Comparison of ENCODE assay signal across 39 mouse cellular contexts in genomic region chr13:41233241-41233640, GRCm38 (mm10). TPM values are rescaled to one million over a fixed set of nuclear protein-coding genes. Genes with fewer than 3 reads are reported as not detected.
"Had no signal": no experiment of that assay in that cellular context is flagged by ENCODE, and none has a peak within 500 bp of the region (broad histone marks: within the 10 kb centered on the region; RNA-seq: fewer than 3 reads in every experiment).

No protein-coding gene starts in this region.

- H3K27ac ChIP-seq: gastrocnemius, adult 2 months; heart, adult 2 months; heart, embryonic 13.5 days; heart, embryonic 15.5 days; hindbrain, embryonic 10.5 days; hindbrain, embryonic 12.5 days; hindbrain, embryonic 14.5 days; intestine, embryonic 15.5 days; layer of hippocampus, adult 2 months; left cerebral cortex, adult 2 months; limb, embryonic 10.5 days; limb, embryonic 12.5 days; liver, embryonic 14.5 days had no signal

- ATAC-seq: hindbrain, embryonic 16.5 days; inflammation-experienced regulatory T-cells, adult 6 months; intestine, postnatal 0 days had no signal

- H3K4me3 ChIP-seq: gastrocnemius, adult 2 months; heart, adult 2 months; heart, embryonic 13.5 days; heart, embryonic 15.5 days; hindbrain, embryonic 10.5 days; hindbrain, embryonic 12.5 days; intestine, embryonic 15.5 days; layer of hippocampus, adult 2 months; left cerebral cortex, adult 2 months; limb, embryonic 10.5 days; limb, embryonic 12.5 days had no signal

- H3K4me1 ChIP-seq: heart, embryonic 13.5 days; heart, embryonic 15.5 days; hindbrain, embryonic 10.5 days; hindbrain, embryonic 12.5 days; intestine, embryonic 15.5 days; limb, embryonic 10.5 days; limb, embryonic 12.5 days had no signal

- H3K27me3 ChIP-seq: heart, embryonic 13.5 days; heart, embryonic 15.5 days; hindbrain, embryonic 12.5 days; intestine, embryonic 15.5 days; limb, embryonic 12.5 days had no signal

- H3K4me2 ChIP-seq: heart, embryonic 11.5 days; heart, embryonic 13.5 days; heart, embryonic 15.5 days; hindbrain, embryonic 12.5 days; hindbrain, embryonic 14.5 days; limb, embryonic 12.5 days; liver, embryonic 11.5 days had no signal

- DNase-seq: gastrocnemius, adult 2 months; gastrocnemius, postnatal 10 days; gastrocnemius, postnatal 25 days; heart, adult 2 months; heart, postnatal 14 days; heart, postnatal 4 days; kidney, adult 18-20 months; kidney, adult 8-10 months; kidney, postnatal 10 days; kidney, postnatal 25 days; kidney, postnatal 4 days had no signal

- H3K36me3 ChIP-seq: heart, embryonic 13.5 days; heart, embryonic 15.5 days; hindbrain, embryonic 10.5 days; hindbrain, embryonic 12.5 days; intestine, embryonic 15.5 days; limb, embryonic 10.5 days; limb, embryonic 12.5 days had no signal

- H3K9ac ChIP-seq: heart, embryonic 13.5 days; heart, embryonic 15.5 days; hindbrain, embryonic 12.5 days; hindbrain, embryonic 14.5 days; intestine, embryonic 15.5 days; limb, embryonic 12.5 days; liver, embryonic 14.5 days had no signal

- H3K9me3 ChIP-seq: heart, embryonic 13.5 days; heart, embryonic 15.5 days; hindbrain, embryonic 10.5 days; hindbrain, embryonic 12.5 days; intestine, embryonic 15.5 days; limb, embryonic 10.5 days; limb, embryonic 12.5 days had no signal

RNA-seq across cellular contexts. Expression of gene Elovl2, which starts 13.0 kb away (rescaled TPM):
- total RNA-seq: gastrocnemius, postnatal 25 days; granulocyte monocyte progenitor cell, adult 5-6 weeks had no signal
- polyA plus RNA-seq: inflammation-experienced regulatory T-cells, adult 6 months had no signal

RNA-seq across cellular contexts. Expression of gene Gm17364, which starts 40.5 kb away (rescaled TPM):
- total RNA-seq: gastrocnemius, adult 2 months; gastrocnemius, postnatal 10 days; gastrocnemius, postnatal 25 days; gastrocnemius, postnatal 4 days; granulocyte monocyte progenitor cell, adult 5-6 weeks; heart, adult 2 months; heart, postnatal 14 days; heart, postnatal 4 days; layer of hippocampus, adult 2 months; layer of hippocampus, postnatal 10 days; layer of hippocampus, postnatal 25 days; left cerebral cortex, adult 2 months; left cerebral cortex, postnatal 10 days; left cerebral cortex, postnatal 25 days had no signal
- polyA plus RNA-seq: frontal cortex, adult 2 months; heart, adult 2 months; heart, embryonic 11.5 days; heart, embryonic 13.5 days; heart, embryonic 15.5 days; heart, postnatal 0 days; hindbrain, embryonic 10.5 days; hindbrain, embryonic 12.5 days; hindbrain, embryonic 14.5 days; hindbrain, embryonic 16.5 days; inflammation-experienced regulatory T-cells, adult 6 months; intestine, embryonic 15.5 days; intestine, postnatal 0 days; kidney, embryonic 14.5 days; kidney, embryonic 16.5 days; limb, embryonic 10.5 days; limb, embryonic 12.5 days; limb, embryonic 14.5 days; liver, embryonic 11.5 days; liver, embryonic 14.5 days; liver, embryonic 16.5 days had no signal
